Mouse (Mus musculus) E14TG2a.4 (cell line): Measurements from ENCODE around the gene Dhx9.
"Not testable (repeated sequence)": the region's sequence is repeated elsewhere in the genome, so short reads cannot be mapped to it uniquely, and the experiment has no call there.

ENCODE experiments used
- H3K27me3 ChIP-seq: 2 replicates; pipeline ENCODE4 v1.6.1; 2014; ENCODE audit warnings: low read length, control low read depth; ENCODE audit not compliant: insufficient read depth
- H3K36me3 ChIP-seq: 2 replicates; pipeline ENCODE4 v1.6.1; 2014; ENCODE audit warnings: low read length, control low read depth; ENCODE audit not compliant: insufficient read depth
- H3K4me1 ChIP-seq: replicated peaks from 2 replicates; pipeline ENCODE4 v1.6.1; 2014; ENCODE audit warnings: low read depth, low read length, control low read depth
- H3K4me3 ChIP-seq: replicated peaks from 2 replicates; pipeline ENCODE4 v1.5.1; 2014; ENCODE audit warnings: mild to moderate bottlenecking, low read length
- H3K9me3 ChIP-seq: 2 replicates; pipeline ENCODE4 v1.6.1; 2014; ENCODE audit warnings: low read length, control low read depth
- CTCF ChIP-seq: conservative IDR thresholded peaks from 2 replicates; pipeline ENCODE4 v1.5.1; 2014; ENCODE audit warnings: low read length
- NANOG ChIP-seq: IDR thresholded peaks from 2 replicates; pipeline ENCODE4 v1.6.1; 2014; ENCODE audit warnings: borderline replicate concordance, low read length, mixed read lengths
- POU5F1 ChIP-seq: IDR thresholded peaks from 2 replicates; pipeline ENCODE4 v1.6.1; 2014; ENCODE audit warnings: low read length, borderline replicate concordance

Gene Dhx9

GRCm38 (mm10) chr1:153487500-153487879 is at the start of gene Dhx9:
TSS of gene Dhx9 (minus strand) at chr1:153487660.
- H3K4me3 ChIP-seq = peak within 1 kb of the TSS; percentile 100
- H3K36me3 ChIP-seq = peaks cover 32% of the 10 kb centered on the region
- H3K4me1 ChIP-seq = peaks cover 78% of the 10 kb centered on the region
- TF ChIP-seq CTCF = no peak
- no peak for TF ChIP-seq POU5F1
- TF ChIP-seq NANOG = no peak
- no peaks in the 10 kb centered on the region for H3K27me3 ChIP-seq
- H3K9me3 ChIP-seq = no peaks in the 10 kb centered on the region

GRCm38 (mm10) chr1:153535611-153536010 is 48.2 kb upstream of the Dhx9 start:
- no peak for TF ChIP-seq NANOG
- no peak for TF ChIP-seq CTCF
- no peak for TF ChIP-seq POU5F1
- H3K4me1 ChIP-seq = peaks cover 63% of the 10 kb centered on the region
- H3K4me3 ChIP-seq = 0 out of 2 replicates have a peak overlapping the region, but pooled peaks have one; percentile 1
- H3K9me3 ChIP-seq = no peaks in the 10 kb centered on the region
- no peaks in the 10 kb centered on the region for H3K27me3 ChIP-seq
- no peaks in the 10 kb centered on the region for H3K36me3 ChIP-seq

GRCm38 (mm10) chr1:153532896-153533295 is 45.4 kb upstream of the Dhx9 start:
- H3K36me3 ChIP-seq, H3K4me3 ChIP-seq, H3K27me3 ChIP-seq, H3K9me3 ChIP-seq: not testable (repeated sequence)
- peaks cover 73% of the 10 kb centered on the region for H3K4me1 ChIP-seq

- Histone ChIP-seq H3K27me3 (no peaks in the 10 kb centered on the region), H3K4me3 (peak overlapping the region; percentile 59), H3K4me1 (peaks cover 73% of the 10 kb centered on the region), H3K36me3 (no peaks in the 10 kb centered on the region), H3K9me3 (no peaks in the 10 kb centered on the region)
- TF ChIP-seq POU5F1 (no peak), CTCF (no peak)
These were observed 44.9 kb upstream of the Dhx9 start for GRCm38 (mm10) chr1:153532234-153532841.

- no peaks in the 10 kb centered on the region for H3K9me3 ChIP-seq
These were observed 44.3 kb upstream of the Dhx9 start for GRCm38 (mm10) chr1:153531677-153532233.

GRCm38 (mm10) chr1:153522116-153522515 is 34.7 kb upstream of the Dhx9 start:
- Histone ChIP-seq H3K27me3 (no peaks in the 10 kb centered on the region), H3K4me1 (peaks cover 15% of the 10 kb centered on the region), H3K4me3 (no peak overlapping the region), H3K36me3 (no peaks in the 10 kb centered on the region), H3K9me3 (no peaks in the 10 kb centered on the region)
- TF ChIP-seq CTCF (no peak), POU5F1 (no peak), NANOG (no peak)

More at GRCm38 (mm10) chr1:153531677-153532233, 44.3 kb upstream of the Dhx9 start:
- no peaks in the 10 kb centered on the region for H3K27me3 ChIP-seq
- TF ChIP-seq POU5F1 (no peak), CTCF (no peak), NANOG (no peak)
- peaks cover 70% of the 10 kb centered on the region for H3K4me1 ChIP-seq
- H3K36me3 ChIP-seq = no peaks in the 10 kb centered on the region
- H3K4me3 ChIP-seq = peak overlapping the region; percentile 59

- no peak for TF ChIP-seq POU5F1
- Histone ChIP-seq H3K27me3 (no peaks in the 10 kb centered on the region), H3K9me3 (no peaks in the 10 kb centered on the region), H3K36me3 (no peaks in the 10 kb centered on the region), H3K4me3 (no peak overlapping the region), H3K4me1 (peaks cover 6% of the 10 kb centered on the region)
These were observed 27.9 kb upstream of the Dhx9 start for GRCm38 (mm10) chr1:153515368-153515767.

GRCm38 (mm10) chr1:153510330-153511009 is 23.0 kb upstream of the Dhx9 start:
- TF ChIP-seq NANOG (no peak), POU5F1 (no peak), CTCF (peak; percentile 57)
- no peaks in the 10 kb centered on the region for H3K27me3 ChIP-seq
- H3K9me3 ChIP-seq = no peaks in the 10 kb centered on the region
- H3K36me3 ChIP-seq = no peaks in the 10 kb centered on the region
- H3K4me1 ChIP-seq = peaks cover 25% of the 10 kb centered on the region
- no peak overlapping the region for H3K4me3 ChIP-seq

- not testable (repeated sequence) for H3K9me3 ChIP-seq, H3K4me3 ChIP-seq, H3K27me3 ChIP-seq, H3K36me3 ChIP-seq
- H3K4me1 ChIP-seq = peaks cover 25% of the 10 kb centered on the region
These were observed 22.1 kb upstream of the Dhx9 start for GRCm38 (mm10) chr1:153509569-153509968.
